Mouse (Mus musculus) cortical plate, adult 2 months (tissue): ENCODE data around the gene Xrn1.

Source experiments
- CTCF ChIP-seq: fragments of 200-500 bp; IDR thresholded peaks from 2 replicates; pipeline ENCODE4 v1.5.1; 2011; ENCODE audit warnings: mild to moderate bottlenecking, control low read depth, low read length; ENCODE audit not compliant: insufficient read depth; ENCODE audit errors: extremely low read depth
- POLR2A ChIP-seq: fragments of 200-500 bp; IDR thresholded peaks from 2 replicates; pipeline ENCODE4 v1.6.1; 2011; ENCODE audit warnings: mild to moderate bottlenecking, low read length, control low read depth; ENCODE audit not compliant: insufficient read depth; ENCODE audit errors: extremely low read depth

DNA sequence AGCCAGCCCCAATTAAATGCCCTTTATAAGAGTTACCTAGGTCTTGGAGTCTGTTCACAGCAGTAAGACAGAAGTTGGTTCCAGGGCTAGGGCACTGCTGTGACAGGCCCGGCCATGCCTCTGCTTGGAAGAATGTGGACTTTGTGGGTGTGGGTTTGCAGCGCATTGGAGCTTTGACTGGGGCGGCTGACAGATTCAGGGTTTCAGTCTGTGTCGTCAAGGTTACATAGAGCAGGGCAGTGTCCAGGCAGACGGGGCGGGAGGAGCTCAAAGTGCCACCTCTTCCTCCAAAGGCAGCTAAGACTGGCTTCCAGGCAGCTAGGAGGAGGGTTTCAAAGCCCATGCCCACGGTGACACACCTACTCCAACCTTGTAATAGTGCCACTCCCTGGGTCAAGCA, 49.9 kb downstream of the Xrn1 start:
- TF ChIP-seq POLR2A (no peak), CTCF (no peak)
